Mouse (Mus musculus): ENCODE measurements at regions not wholly inside any gene's neighbourhood (a gene's known extent, or its start where the extent isn't known, plus 50 kb on each side); places are given as distances from the start of the nearest gene placed in this dataset.

DNA sequence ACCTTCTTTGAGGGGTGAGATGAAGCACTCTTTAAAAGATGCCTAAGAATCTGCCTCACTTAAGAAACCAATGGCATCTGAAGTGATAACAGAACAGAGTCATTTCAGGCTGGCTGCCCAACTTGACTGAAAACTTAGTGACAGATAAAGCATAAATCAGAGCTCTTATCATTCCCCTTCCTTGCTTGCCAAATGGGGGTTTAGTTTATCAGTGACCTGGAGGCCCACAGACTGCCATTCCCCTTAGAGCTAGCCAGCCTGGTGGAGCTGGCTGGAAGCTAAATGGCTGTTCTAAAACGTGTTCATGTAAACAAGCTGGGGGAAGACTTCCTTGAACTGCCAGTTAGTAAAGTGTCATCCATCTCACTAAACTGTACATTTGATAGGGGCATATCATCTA, 373.8 kb downstream of the Fbxo8 start:
- TF ChIP-seq TAL1 (IDR thresholded peaks at IDR 0.05; ENCODE audit: low read length) = no peak
- no peak for TF ChIP-seq GATA1 (IDR thresholded peaks at IDR 0.05; ENCODE audit: low read length)

All from erythroblast, embryonic 14.5 days (primary cell).